Mouse (Mus musculus) left cerebral cortex, postnatal 10 days (tissue): ENCODE data around the gene Dppa3. TPM values are rescaled to one million over a fixed set of nuclear protein-coding genes. Genes with fewer than 3 reads are reported as not detected.
"Not testable (repeated sequence)": the region's sequence is repeated elsewhere in the genome, so short reads cannot be mapped to it uniquely, and the experiment has no call there.

Experiments used
- DNase-seq, 2 experiments: peaks; one replicate each; pipeline ENCODE4 v3.0.0; 2021 to 2022; ENCODE audit warnings: low spot score in 2 of 2, mixed read lengths in 1 of 2; ENCODE audit errors: extremely low spot score in 1 of 2
- intact Hi-C: fragments of 180-260 bp; cut with DNase I; formaldehyde crosslinking; loops from one replicate; pipeline ENCODE4 v1.15.1; 2025
- total RNA-seq, 2 experiments: library from RNA; stranded (reverse); gene quantifications; 2 replicates each; pipeline ENCODE4 v1.2.3; 2021

Dppa3 gene
- total RNA-seq, 2 experiments from 2014 or later = not detected

GRCm38 (mm10) chr6:122608434-122609376 lies 17.5 kb upstream of the Dppa3 start:
- DNase-seq = no peak
- intact Hi-C loops = no loop called here

GRCm38 (mm10) chr6:122609377-122609728 lies 16.9 kb upstream of the Dppa3 start:
- intact Hi-C loops = no loop called here
- DNase-seq = no peak

GRCm38 (mm10) chr6:122609771-122610170 lies 16.4 kb upstream of the Dppa3 start, which contains the start of gene Gdf3:
Gene Gdf3 (minus strand): TSS chr6:122610087.
- DNase-seq = no peak
- intact Hi-C loops = no loop called here

GRCm38 (mm10) chr6:122612426-122612825 lies 13.8 kb upstream of the Dppa3 start:
- no peak for DNase-seq
- intact Hi-C loops = no loop called here

- intact Hi-C loops = no loop called here
- DNase-seq = no peak
Measured at GRCm38 (mm10) chr6:122614047-122614446, 12.2 kb upstream of the Dppa3 start.

- no peak for DNase-seq
- intact Hi-C loops = no loop called here
Measured at GRCm38 (mm10) chr6:122616022-122616421, 10.2 kb upstream of the Dppa3 start.

GRCm38 (mm10) chr6:122621066-122621465 lies 5.1 kb upstream of the Dppa3 start:
- DNase-seq = no peak
- intact Hi-C loops = no loop called here

- intact Hi-C loops = no loop called here
- DNase-seq = no peak
Measured at GRCm38 (mm10) chr6:122624480-122624879, 1.7 kb upstream of the Dppa3 start.

- no peak for DNase-seq
Measured at GRCm38 (mm10) chr6:122625156-122625555, 1.1 kb upstream of the Dppa3 start.

GRCm38 (mm10) chr6:122627469-122628108 lies 1.4 kb downstream of the Dppa3 start:
- intact Hi-C loops = no loop called here
- no peak for DNase-seq

More at GRCm38 (mm10) chr6:122625156-122625555, 1.1 kb upstream of the Dppa3 start:
- intact Hi-C loops = no loop called here

GRCm38 (mm10) chr6:122633411-122633810 lies 7.2 kb downstream of the Dppa3 start:
- intact Hi-C loops = no loop called here

GRCm38 (mm10) chr6:122635315-122635714 lies 9.1 kb downstream of the Dppa3 start:
- no peak for DNase-seq
- intact Hi-C loops = no loop called here

More at GRCm38 (mm10) chr6:122633411-122633810, 7.2 kb downstream of the Dppa3 start:
- DNase-seq = peak in 1 of 2 experiments; percentile 21

GRCm38 (mm10) chr6:122636666-122637065 lies 10.5 kb downstream of the Dppa3 start:
- intact Hi-C loops = no loop called here
- no peak for DNase-seq

GRCm38 (mm10) chr6:122637566-122637965 lies 11.4 kb downstream of the Dppa3 start:
- intact Hi-C loops, DNase-seq: not testable (repeated sequence)

- intact Hi-C loops, DNase-seq: not testable (repeated sequence)
Measured at GRCm38 (mm10) chr6:122644196-122644595, 18.0 kb downstream of the Dppa3 start.

- no peak for DNase-seq
- intact Hi-C loops = no loop called here
Measured at GRCm38 (mm10) chr6:122649903-122650302, 23.7 kb downstream of the Dppa3 start.

GRCm38 (mm10) chr6:122650398-122650980 lies 24.3 kb downstream of the Dppa3 start:
- intact Hi-C loops = no loop called here
- no peak for DNase-seq

GRCm38 (mm10) chr6:122654301-122654700 lies 28.1 kb downstream of the Dppa3 start:
- intact Hi-C loops = no loop called here
- DNase-seq = no peak

- intact Hi-C loops = no loop called here
- DNase-seq = no peak
Measured at GRCm38 (mm10) chr6:122657630-122658029, 31.4 kb downstream of the Dppa3 start.

GRCm38 (mm10) chr6:122659567-122659966 lies 33.4 kb downstream of the Dppa3 start:
- DNase-seq = no peak
- intact Hi-C loops = no loop called here
